In genomic region chr17:17004632-17005265, GRCm38 (mm10) we compare ENCODE assay signal across 8 mouse cellular contexts. TPM values are rescaled to one million over a fixed set of nuclear protein-coding genes. Genes with fewer than 3 reads are reported as not detected.
A peak's percentile ranks its signal among the peaks of the same experiment; 100 is the strongest.
DNase-seq lines count a peak whose midpoint lies in the region; ATAC-seq lines count a peak whose summit lies in the region.
"Not testable (repeated sequence)": the region's sequence is repeated elsewhere in the genome, so short reads cannot be mapped to it uniquely, and the experiment has no call there.

No protein-coding gene starts in this region.

- DNase-seq in adrenal gland, adult 18-20 months (ENCODE audit: low spot score in 2 of 2) = peak; percentile 62 to 63
- peak; percentile 90 for DNase-seq in embryo, embryonic 11 days
- DNase-seq in gastrocnemius, postnatal 25 days = peak; percentile 88
- peak; percentile 87 for DNase-seq in intestine, embryonic 14.5 days (ENCODE audit: low spot score)
- DNase-seq in left cerebral cortex, postnatal 14 days (ENCODE audit: low spot score in 2 of 2) = peak; percentile 86 to 94
- peak; percentile 88 for DNase-seq in mesoderm, embryonic 11.5 days (ENCODE audit: low read depth, low spot score)
- peak; percentile 72 to 88 for DNase-seq in right cerebral cortex, postnatal 36 days (ENCODE audit: low spot score in 2 of 2)
- peak; percentile 91 for DNase-seq in yolk sac, embryonic 10.5 days (ENCODE audit: low spot score)

- peak overlapping the region; percentile 57 for H3K4me2 ChIP-seq in intestine, embryonic 14.5 days (ENCODE audit: low read length)

- H3K27ac ChIP-seq in intestine, embryonic 14.5 days (ENCODE audit: low read depth) = not testable (repeated sequence)

- H3K9ac ChIP-seq in intestine, embryonic 14.5 days (ENCODE audit: low read length) = peak overlapping the region; percentile 35; the same call in 1 of the 2 replicates

- H3K4me1 ChIP-seq in intestine, embryonic 14.5 days (replicated peaks; ENCODE audit: control insufficient read depth, insufficient read depth, low read length) = not testable (repeated sequence)

- not testable (repeated sequence) for H3K9me3 ChIP-seq in intestine, embryonic 14.5 days (ENCODE audit: control insufficient read depth, low read length)

- peak overlapping the region; percentile 55 for H3K4me3 ChIP-seq in intestine, embryonic 14.5 days (ENCODE audit: low read depth, low read length)

- H3K36me3 ChIP-seq in intestine, embryonic 14.5 days (ENCODE audit: control insufficient read depth, insufficient read depth, low read length) = not testable (repeated sequence)

- WGBS in intestine, embryonic 14.5 days = 1% methylated on average over 16 of the region's 16 CpGs

- intact Hi-C loops in left cerebral cortex, postnatal 14 days (cut with DNase I) = not testable (repeated sequence)

- ATAC-seq in intestine, embryonic 14.5 days (replicated peaks; ENCODE audit: low FRiP score, low TSS enrichment, low read depth) = peak; percentile 100

- H3K27me3 ChIP-seq in intestine, embryonic 14.5 days (replicated peaks; ENCODE audit: control insufficient read depth, insufficient read depth, low read length) = not testable (repeated sequence)

RNA-seq across cellular contexts. Expression of gene Zfp960, which starts 59.2 kb away (rescaled TPM):
- 1 to 10 TPM; 4.0 to 6.6 TPM for total RNA-seq in adrenal gland, adult 18-20 months (2021)
- total RNA-seq in gastrocnemius, postnatal 25 days (2021) = 1 to 10 TPM; 4.9 to 5.2 TPM
- polyA plus RNA-seq in intestine, embryonic 14.5 days (2014; fragmentation: Nextera tagmentation; extraction: Ambion mirVana) = 6.7 TPM in 2 replicates
- total RNA-seq in left cerebral cortex, postnatal 14 days (2021) = 1 to 10 TPM; 4.8 to 5.1 TPM
